Mouse (Mus musculus) left cerebral cortex, postnatal 36 days (tissue): ENCODE measurements around the gene Itga2b. TPM values are rescaled to one million over a fixed set of nuclear protein-coding genes. Genes with fewer than 3 reads are reported as not detected.

Source experiments
- DNase-seq, 2 experiments: peaks; one replicate each; pipeline ENCODE4 v3.0.0; 2021 to 2022; ENCODE audit warnings: low spot score in 2 of 2, mixed read lengths in 1 of 2
- intact Hi-C: fragments of 180-260 bp; cut with DNase I; formaldehyde crosslinking; loops from one replicate; pipeline ENCODE4 v1.15.1; 2025
- microRNA-seq: library from miRNA; unstranded; fragments of <30 nt; microRNA quantifications from one replicate; pipeline ENCODE4 v1.2.0, GENCODE M21; 2022
- total RNA-seq, 2 experiments: library from RNA; stranded (reverse); gene quantifications; 2 replicates each; pipeline ENCODE4 v1.2.3; 2021

Itga2b gene
- total RNA-seq, 2 experiments from 2014 or later, result 2.5 to 2.7 TPM

- DNase-seq, result no peak
- intact Hi-C loops, result no loop called here
These were observed 66.3 kb downstream of the Itga2b start for GRCm38 (mm10) chr11:102403657-102404056.

Small RNAs within 50 kb of the gene (microRNA-seq; reads per million reads assigned to microRNA genes)
- not detected for gene Mir6930

Other genes starting within 250 kb of the Itga2b start
- 100 to 1,000 TPM; 270 to 275 TPM for gene Hdac5, start 240.0 kb downstream of the Itga2b start, total RNA-seq
- gene BC030867, start 221.2 kb downstream of the Itga2b start, total RNA-seq, result 1 to 10 TPM; 1.2 TPM
- 1 to 10 TPM; 1.2 to 1.7 TPM for gene Asb16, start 201.4 kb downstream of the Itga2b start, total RNA-seq
- gene Tmub2, start 185.2 kb downstream of the Itga2b start, total RNA-seq, result 10 to 100 TPM; 70.8 to 77.7 TPM
- 100 to 1,000 TPM; 227 to 258 TPM for gene Atxn7l3, start 173.5 kb downstream of the Itga2b start, total RNA-seq
- gene Ubtf, start 150.4 kb downstream of the Itga2b start, total RNA-seq, result 100 to 1,000 TPM; 114 to 125 TPM
- gene Slc4a1, start 103.9 kb downstream of the Itga2b start, total RNA-seq, result under 1 TPM; 0.39 to 0.50 TPM
- 100 to 1,000 TPM; 469 to 527 TPM for gene Rundc3a, start 76.7 kb downstream of the Itga2b start, total RNA-seq
- gene Slc25a39, start 62.2 kb downstream of the Itga2b start, total RNA-seq, result 10 to 100 TPM; 56.7 to 64.8 TPM
- 10 to 100 TPM; 58.3 to 60.1 TPM for gene Grn, start 39.8 kb downstream of the Itga2b start, total RNA-seq
- 100 to 1,000 TPM; 116 to 117 TPM for gene Fam171a2, start 22.4 kb downstream of the Itga2b start, total RNA-seq
- 10 to 100 TPM; 46.0 to 65.5 TPM for gene Gpatch8, start 86.3 kb upstream of the Itga2b start, total RNA-seq
- gene Gm11627, start 109.3 kb upstream of the Itga2b start, total RNA-seq, result 1 to 10 TPM; 5.0 to 8.7 TPM
- 10 to 100 TPM; 10.5 to 12.7 TPM for gene Fzd2, start 134.3 kb upstream of the Itga2b start, total RNA-seq
- gene Meioc, start 193.6 kb upstream of the Itga2b start, total RNA-seq, result not detected
- 10 to 100 TPM; 25.9 to 27.0 TPM for gene Ccdc43, start 227.7 kb upstream of the Itga2b start, total RNA-seq